Mouse (Mus musculus): ENCODE results near the gene Cdc42bpb. TPM values are rescaled to one million over a fixed set of nuclear protein-coding genes. Genes with fewer than 3 reads are reported as not detected.
A peak's percentile ranks its signal among the peaks of the same experiment; 100 is the strongest.

Gene Cdc42bpb
- polyA plus RNA-seq, 1 experiment from 2014 or later = 43.4 TPM

- H3K4me1 ChIP-seq (ENCODE audit: control insufficient read depth, insufficient read depth, low read length) = peaks cover 18% of the 10 kb centered on the region
- H3K9ac ChIP-seq (replicated peaks; ENCODE audit: low read depth, low read length) = peak overlapping the region; percentile 51; the same call in 1 of the 2 replicates
- no peaks in the 10 kb centered on the region for H3K36me3 ChIP-seq (ENCODE audit: control insufficient read depth, insufficient read depth, low read length)
- peaks cover 67% of the 10 kb centered on the region for H3K27me3 ChIP-seq (ENCODE audit: control insufficient read depth, insufficient read depth, low read length)
- no peak overlapping the region for H3K27ac ChIP-seq (ENCODE audit: low read depth, low read length)
- ATAC-seq (ENCODE audit: low read depth) = 0 out of 2 replicates have a peak, but pooled peaks have one; percentile 15
- peak overlapping the region; percentile 41 for H3K4me3 ChIP-seq (ENCODE audit: low read depth, low read length)
- H3K4me2 ChIP-seq (ENCODE audit: low read depth, low read length) = peak overlapping the region; percentile 72
- WGBS = 3% methylated on average over 24 of the region's 28 CpGs
- 0 out of 2 replicates have a peak, but pooled peaks cover 3% of the 10 kb centered on the region for H3K9me3 ChIP-seq (ENCODE audit: control insufficient read depth, low read length)
Observed at GRCm38 (mm10) chr12:111274006-111274405, 103.5 kb downstream of the Cdc42bpb start.

- 17% methylated on average over 12 of the region's 12 CpGs for WGBS
- peaks cover 18% of the 10 kb centered on the region for H3K4me1 ChIP-seq (ENCODE audit: control insufficient read depth, insufficient read depth, low read length)
- ATAC-seq (ENCODE audit: low read depth) = no peak
- no peak overlapping the region for H3K27ac ChIP-seq (ENCODE audit: low read depth, low read length)
- no peaks in the 10 kb centered on the region for H3K9me3 ChIP-seq (ENCODE audit: control insufficient read depth, low read length)
- H3K4me2 ChIP-seq (ENCODE audit: low read depth, low read length) = no peak overlapping the region
- H3K9ac ChIP-seq (replicated peaks; ENCODE audit: low read depth, low read length) = no peak overlapping the region
- no peaks in the 10 kb centered on the region for H3K36me3 ChIP-seq (ENCODE audit: control insufficient read depth, insufficient read depth, low read length)
- H3K4me3 ChIP-seq (ENCODE audit: low read depth, low read length) = no peak overlapping the region
- H3K27me3 ChIP-seq (ENCODE audit: control insufficient read depth, insufficient read depth, low read length) = peaks cover 67% of the 10 kb centered on the region
Observed at GRCm38 (mm10) chr12:111272420-111272819, 105.1 kb downstream of the Cdc42bpb start.

GRCm38 (mm10) chr12:111271966-111272365 is 105.6 kb downstream of the Cdc42bpb start:
- no peaks in the 10 kb centered on the region for H3K36me3 ChIP-seq (ENCODE audit: control insufficient read depth, insufficient read depth, low read length)
- H3K4me1 ChIP-seq (ENCODE audit: control insufficient read depth, insufficient read depth, low read length) = peaks cover 18% of the 10 kb centered on the region
- no peak for ATAC-seq (ENCODE audit: low read depth)
- H3K4me2 ChIP-seq (ENCODE audit: low read depth, low read length) = no peak overlapping the region
- H3K27ac ChIP-seq (ENCODE audit: low read depth, low read length) = no peak overlapping the region
- 18% methylated on average over 8 of the region's 8 CpGs for WGBS
- H3K9me3 ChIP-seq (ENCODE audit: control insufficient read depth, low read length) = no peaks in the 10 kb centered on the region
- H3K9ac ChIP-seq (replicated peaks; ENCODE audit: low read depth, low read length) = no peak overlapping the region
- no peak overlapping the region for H3K4me3 ChIP-seq (ENCODE audit: low read depth, low read length)
- peaks cover 65% of the 10 kb centered on the region for H3K27me3 ChIP-seq (ENCODE audit: control insufficient read depth, insufficient read depth, low read length)

GRCm38 (mm10) chr12:111271406-111271805 is 106.1 kb downstream of the Cdc42bpb start:
- WGBS = 9% methylated on average over 26 of the region's 28 CpGs
- H3K9ac ChIP-seq (replicated peaks; ENCODE audit: low read depth, low read length) = no peak overlapping the region
- no peaks in the 10 kb centered on the region for H3K9me3 ChIP-seq (ENCODE audit: control insufficient read depth, low read length)
- no peak overlapping the region for H3K4me2 ChIP-seq (ENCODE audit: low read depth, low read length)
- H3K36me3 ChIP-seq (ENCODE audit: control insufficient read depth, insufficient read depth, low read length) = no peaks in the 10 kb centered on the region
- no peak for ATAC-seq (ENCODE audit: low read depth)
- H3K4me3 ChIP-seq (ENCODE audit: low read depth, low read length) = no peak overlapping the region
- no peak overlapping the region for H3K27ac ChIP-seq (ENCODE audit: low read depth, low read length)
- H3K27me3 ChIP-seq (ENCODE audit: control insufficient read depth, insufficient read depth, low read length) = peaks cover 59% of the 10 kb centered on the region
- peaks cover 18% of the 10 kb centered on the region for H3K4me1 ChIP-seq (ENCODE audit: control insufficient read depth, insufficient read depth, low read length)

GRCm38 (mm10) chr12:111270629-111271277 is 106.8 kb downstream of the Cdc42bpb start, which contains the start of gene Amn:
Amn (plus strand) TSS chr12:111271095.
- no peaks in the 10 kb centered on the region for H3K36me3 ChIP-seq (ENCODE audit: control insufficient read depth, insufficient read depth, low read length)
- 40% methylated on average over 25 of the region's 25 CpGs for WGBS
- no peak within 1 kb of the TSS for H3K9ac ChIP-seq (replicated peaks; ENCODE audit: low read depth, low read length)
- H3K4me2 ChIP-seq (ENCODE audit: low read depth, low read length) = no peak within 1 kb of the TSS
- no peaks in the 10 kb centered on the region for H3K9me3 ChIP-seq (ENCODE audit: control insufficient read depth, low read length)
- no peak within 1 kb of the TSS for H3K27ac ChIP-seq (ENCODE audit: low read depth, low read length)
- H3K4me1 ChIP-seq (ENCODE audit: control insufficient read depth, insufficient read depth, low read length) = peaks cover 18% of the 10 kb centered on the region
- no peak for ATAC-seq (ENCODE audit: low read depth)
- H3K27me3 ChIP-seq (ENCODE audit: control insufficient read depth, insufficient read depth, low read length) = peaks cover 52% of the 10 kb centered on the region
- no peak within 1 kb of the TSS for H3K4me3 ChIP-seq (ENCODE audit: low read depth, low read length)

- Histone ChIP-seq H3K9me3 (ENCODE audit: control insufficient read depth, low read length) (no peaks in the 10 kb centered on the region), H3K4me1 (ENCODE audit: control insufficient read depth, insufficient read depth, low read length) (no peaks in the 10 kb centered on the region), H3K4me3 (ENCODE audit: low read depth, low read length) (no peak overlapping the region), H3K27ac (ENCODE audit: low read depth, low read length) (no peak overlapping the region), H3K36me3 (ENCODE audit: control insufficient read depth, insufficient read depth, low read length) (peaks cover 6% of the 10 kb centered on the region; the same call in 1 of the 2 replicates), H3K4me2 (ENCODE audit: low read depth, low read length) (no peak overlapping the region), H3K9ac (replicated peaks; ENCODE audit: low read depth, low read length) (no peak overlapping the region), H3K27me3 (ENCODE audit: control insufficient read depth, insufficient read depth, low read length) (peaks cover 26% of the 10 kb centered on the region)
- WGBS = 76% methylated on average over 4 of the region's 4 CpGs
- ATAC-seq (ENCODE audit: low read depth) = no peak
Observed at GRCm38 (mm10) chr12:111267673-111268325, 109.7 kb downstream of the Cdc42bpb start.

GRCm38 (mm10) chr12:111266592-111266991 is 110.9 kb downstream of the Cdc42bpb start:
- H3K4me3 ChIP-seq (ENCODE audit: low read depth, low read length) = no peak overlapping the region
- peaks cover 6% of the 10 kb centered on the region; the same call in 1 of the 2 replicates for H3K36me3 ChIP-seq (ENCODE audit: control insufficient read depth, insufficient read depth, low read length)
- 79% methylated on average over 12 of the region's 12 CpGs for WGBS
- no peak overlapping the region for H3K9ac ChIP-seq (replicated peaks; ENCODE audit: low read depth, low read length)
- H3K27me3 ChIP-seq (ENCODE audit: control insufficient read depth, insufficient read depth, low read length) = peaks cover 21% of the 10 kb centered on the region
- H3K4me1 ChIP-seq (ENCODE audit: control insufficient read depth, insufficient read depth, low read length) = no peaks in the 10 kb centered on the region
- ATAC-seq (ENCODE audit: low read depth) = no peak
- no peak overlapping the region for H3K4me2 ChIP-seq (ENCODE audit: low read depth, low read length)
- H3K9me3 ChIP-seq (ENCODE audit: control insufficient read depth, low read length) = no peaks in the 10 kb centered on the region
- no peak overlapping the region for H3K27ac ChIP-seq (ENCODE audit: low read depth, low read length)

- H3K9me3 ChIP-seq (ENCODE audit: control insufficient read depth, low read length) = no peaks in the 10 kb centered on the region
- H3K9ac ChIP-seq (replicated peaks; ENCODE audit: low read depth, low read length) = no peak overlapping the region
- WGBS = 82% methylated on average over 5 of the region's 5 CpGs
- no peak overlapping the region for H3K4me2 ChIP-seq (ENCODE audit: low read depth, low read length)
- peaks cover 8% of the 10 kb centered on the region; the same call in 1 of the 2 replicates for H3K27me3 ChIP-seq (ENCODE audit: control insufficient read depth, insufficient read depth, low read length)
- no peak for ATAC-seq (ENCODE audit: low read depth)
- H3K4me3 ChIP-seq (ENCODE audit: low read depth, low read length) = no peak overlapping the region
- H3K27ac ChIP-seq (ENCODE audit: low read depth, low read length) = no peak overlapping the region
- peaks cover 13% of the 10 kb centered on the region; the same call in 1 of the 2 replicates for H3K36me3 ChIP-seq (ENCODE audit: control insufficient read depth, insufficient read depth, low read length)
- H3K4me1 ChIP-seq (ENCODE audit: control insufficient read depth, insufficient read depth, low read length) = no peaks in the 10 kb centered on the region
Observed at GRCm38 (mm10) chr12:111265212-111265611, 112.3 kb downstream of the Cdc42bpb start.

GRCm38 (mm10) chr12:111263650-111264049 is 113.9 kb downstream of the Cdc42bpb start:
- Histone ChIP-seq H3K27ac (ENCODE audit: low read depth, low read length) (no peak overlapping the region), H3K4me3 (ENCODE audit: low read depth, low read length) (no peak overlapping the region), H3K27me3 (ENCODE audit: control insufficient read depth, insufficient read depth, low read length) (no peaks in the 10 kb centered on the region), H3K4me2 (ENCODE audit: low read depth, low read length) (no peak overlapping the region), H3K4me1 (ENCODE audit: control insufficient read depth, insufficient read depth, low read length) (no peaks in the 10 kb centered on the region), H3K36me3 (ENCODE audit: control insufficient read depth, insufficient read depth, low read length) (peaks cover 13% of the 10 kb centered on the region; the same call in 1 of the 2 replicates), H3K9ac (replicated peaks; ENCODE audit: low read depth, low read length) (no peak overlapping the region), H3K9me3 (ENCODE audit: control insufficient read depth, low read length) (no peaks in the 10 kb centered on the region)
- 96% methylated on average over 16 of the region's 16 CpGs for WGBS
- ATAC-seq (ENCODE audit: low read depth) = no peak

Measured in neural tube, embryonic 14.5 days (tissue).